Mouse (Mus musculus): ENCODE data around the gene Ifi27l2b. TPM values are rescaled to one million over a fixed set of nuclear protein-coding genes. Genes with fewer than 3 reads are reported as not detected.

The Ifi27l2b gene
- polyA plus RNA-seq, 1 experiment from 2014 or later, result not detected

DNA sequence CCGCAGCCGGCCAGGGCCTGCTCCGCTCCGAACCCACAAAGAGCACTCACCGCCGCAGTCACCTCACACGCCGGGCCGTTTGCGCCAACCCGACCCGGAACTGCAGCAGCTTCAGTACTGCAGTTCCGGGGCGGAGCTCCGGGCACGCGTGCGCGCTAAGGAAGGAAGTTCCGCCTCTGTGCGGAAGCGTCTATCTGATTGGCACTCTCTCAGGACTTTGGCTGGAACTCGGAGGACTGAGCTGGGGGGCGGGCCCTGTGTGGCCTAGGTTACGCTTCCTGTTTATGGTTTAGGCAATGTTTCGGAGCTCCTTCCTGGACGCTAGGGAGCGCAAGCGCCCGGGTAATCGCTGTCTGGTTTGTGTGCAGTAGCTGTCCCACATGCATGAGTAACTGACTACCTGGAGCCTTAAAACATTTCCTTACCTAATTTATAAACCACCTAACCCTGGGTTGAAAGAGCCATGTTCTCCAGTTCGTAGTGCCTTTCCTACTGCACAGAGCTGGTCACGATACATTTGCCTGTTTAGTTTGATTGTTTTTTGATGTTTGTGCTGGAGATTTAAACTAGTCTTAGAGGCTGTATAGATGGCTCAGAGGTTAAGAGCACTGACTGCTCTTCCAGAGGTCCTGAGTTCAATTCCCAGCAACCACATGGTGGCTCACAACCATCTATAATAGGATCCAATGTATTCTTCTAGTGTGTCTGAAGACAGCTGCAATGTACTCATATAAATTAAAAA, 31.1 kb downstream of the Ifi27l2b start, which contains the start of gene Ddx24:
TSS of gene Ddx24 (minus strand) at position 102 of the 742 bp plus-strand sequence.
- peaks cover 18% of the 10 kb centered on the region for H3K4me1 ChIP-seq (ENCODE audit: control insufficient read depth, insufficient read depth, low read length)
- WGBS, result 2% methylated on average over 33 of the region's 33 CpGs
- H3K9me3 ChIP-seq (replicated peaks; ENCODE audit: control insufficient read depth, low read length), result no peaks in the 10 kb centered on the region
- H3K27me3 ChIP-seq (replicated peaks; ENCODE audit: control insufficient read depth, insufficient read depth, low read length), result no peaks in the 10 kb centered on the region
- peak within 1 kb of the TSS; percentile 86 for H3K4me2 ChIP-seq (ENCODE audit: low read length)
- no peak within 1 kb of the TSS for H3K27ac ChIP-seq (ENCODE audit: low read depth, low read length)
- H3K9ac ChIP-seq (ENCODE audit: low read length), result peak within 1 kb of the TSS; percentile 81
- peak; percentile 100 for ATAC-seq
- peaks cover 17% of the 10 kb centered on the region for H3K36me3 ChIP-seq (ENCODE audit: control insufficient read depth, insufficient read depth, low read length)
- H3K4me3 ChIP-seq (ENCODE audit: low read depth, low read length), result peak within 1 kb of the TSS; percentile 79
- DNase-seq (ENCODE audit: low spot score), result peak; percentile 99

GRCm38 (mm10) chr12:103425016-103425728, 31.9 kb downstream of the Ifi27l2b start:
- Histone ChIP-seq H3K4me2 (ENCODE audit: low read length) (peak overlapping the region; percentile 86), H3K4me3 (ENCODE audit: low read depth, low read length) (peak overlapping the region; percentile 79), H3K9ac (ENCODE audit: low read length) (peak overlapping the region; percentile 81), H3K27ac (ENCODE audit: low read depth, low read length) (no peak overlapping the region), H3K4me1 (ENCODE audit: control insufficient read depth, insufficient read depth, low read length) (peaks cover 18% of the 10 kb centered on the region), H3K36me3 (ENCODE audit: control insufficient read depth, insufficient read depth, low read length) (peaks cover 17% of the 10 kb centered on the region), H3K9me3 (replicated peaks; ENCODE audit: control insufficient read depth, low read length) (no peaks in the 10 kb centered on the region), H3K27me3 (replicated peaks; ENCODE audit: control insufficient read depth, insufficient read depth, low read length) (no peaks in the 10 kb centered on the region)
- WGBS, result 10% methylated on average over 33 of the region's 33 CpGs
- DNase-seq (ENCODE audit: low spot score) (no peak), ATAC-seq (no peak)

DNA sequence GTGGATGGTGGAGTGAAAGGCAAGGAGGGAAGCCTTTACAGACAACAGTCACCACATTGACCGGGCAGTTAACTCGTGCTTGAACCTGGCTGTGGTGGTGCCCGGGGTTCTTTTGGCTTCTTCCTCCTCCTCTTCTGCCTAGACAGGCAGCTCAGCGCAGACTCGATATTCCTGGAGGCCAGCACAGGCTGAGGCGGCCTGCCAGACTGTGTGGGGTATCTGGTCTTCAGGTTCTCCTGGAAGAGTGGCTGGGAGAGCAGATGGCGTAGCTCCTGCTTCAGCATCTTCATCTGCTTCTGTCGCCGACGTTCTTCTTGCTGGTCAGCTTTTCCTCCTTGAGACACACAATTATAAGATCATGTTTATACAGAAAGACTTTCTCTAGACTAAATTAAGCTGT, 48.9 kb downstream of the Ifi27l2b start:
- Histone ChIP-seq H3K36me3 (ENCODE audit: control insufficient read depth, insufficient read depth, low read length) (peaks cover 92% of the 10 kb centered on the region), H3K9me3 (replicated peaks; ENCODE audit: control insufficient read depth, low read length) (no peaks in the 10 kb centered on the region), H3K9ac (ENCODE audit: low read length) (no peak overlapping the region), H3K27me3 (replicated peaks; ENCODE audit: control insufficient read depth, insufficient read depth, low read length) (no peaks in the 10 kb centered on the region), H3K4me3 (ENCODE audit: low read depth, low read length) (no peak overlapping the region), H3K27ac (ENCODE audit: low read depth, low read length) (no peak overlapping the region), H3K4me1 (ENCODE audit: control insufficient read depth, insufficient read depth, low read length) (no peaks in the 10 kb centered on the region), H3K4me2 (ENCODE audit: low read length) (no peak overlapping the region)
- ATAC-seq (no peak), DNase-seq (ENCODE audit: low spot score) (no peak)
- WGBS, result 97% methylated on average over 10 of the region's 10 CpGs

DNA sequence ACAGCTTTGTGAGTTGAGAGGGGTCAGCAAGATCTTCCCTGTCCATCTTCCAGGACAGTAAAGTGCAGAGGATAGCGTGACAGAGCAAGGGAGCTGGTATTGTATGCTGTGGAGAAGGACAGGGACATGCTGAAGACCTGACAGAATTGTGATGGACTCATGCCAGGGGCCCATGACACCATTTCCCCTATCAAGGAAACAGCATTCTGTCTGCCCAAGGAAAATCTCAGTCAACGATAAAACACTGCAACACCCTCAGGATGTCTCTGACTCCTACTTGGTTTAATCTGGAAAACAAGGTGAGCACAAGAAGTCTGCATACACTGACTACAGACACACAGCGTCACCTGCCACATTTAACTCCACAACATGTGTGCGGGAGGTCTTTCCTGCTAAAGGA, 49.3 kb downstream of the Ifi27l2b start, which contains the start of gene 9330161L09Rik:
TSS of gene 9330161L09Rik (minus strand) at position 101 of the 400 bp plus-strand sequence.
- no peaks in the 10 kb centered on the region for H3K4me1 ChIP-seq (ENCODE audit: control insufficient read depth, insufficient read depth, low read length)
- ATAC-seq (no peak), DNase-seq (ENCODE audit: low spot score) (no peak)
- no peak within 1 kb of the TSS for H3K4me3 ChIP-seq (ENCODE audit: low read depth, low read length)
- 93% methylated on average over 4 of the region's 4 CpGs for WGBS
- no peak within 1 kb of the TSS for H3K4me2 ChIP-seq (ENCODE audit: low read length)
- no peaks in the 10 kb centered on the region for H3K27me3 ChIP-seq (replicated peaks; ENCODE audit: control insufficient read depth, insufficient read depth, low read length)
- H3K9me3 ChIP-seq (replicated peaks; ENCODE audit: control insufficient read depth, low read length), result no peaks in the 10 kb centered on the region
- no peak within 1 kb of the TSS for H3K9ac ChIP-seq (ENCODE audit: low read length)
- H3K27ac ChIP-seq (ENCODE audit: low read depth, low read length), result no peak within 1 kb of the TSS
- H3K36me3 ChIP-seq (ENCODE audit: control insufficient read depth, insufficient read depth, low read length), result peaks cover 92% of the 10 kb centered on the region

GRCm38 (mm10) chr12:103404131-103404530, 52.9 kb downstream of the Ifi27l2b start:
- no peak overlapping the region for H3K9ac ChIP-seq (ENCODE audit: low read length)
- no peaks in the 10 kb centered on the region for H3K4me1 ChIP-seq (ENCODE audit: control insufficient read depth, insufficient read depth, low read length)
- ATAC-seq (no peak), DNase-seq (ENCODE audit: low spot score) (no peak)
- no peak overlapping the region for H3K27ac ChIP-seq (ENCODE audit: low read depth, low read length)
- H3K4me2 ChIP-seq (ENCODE audit: low read length), result no peak overlapping the region
- no peaks in the 10 kb centered on the region for H3K9me3 ChIP-seq (replicated peaks; ENCODE audit: control insufficient read depth, low read length)
- no peaks in the 10 kb centered on the region for H3K27me3 ChIP-seq (replicated peaks; ENCODE audit: control insufficient read depth, insufficient read depth, low read length)
- H3K36me3 ChIP-seq (ENCODE audit: control insufficient read depth, insufficient read depth, low read length), result peaks cover 61% of the 10 kb centered on the region
- 91% methylated on average over 18 of the region's 18 CpGs for WGBS
- H3K4me3 ChIP-seq (ENCODE audit: low read depth, low read length), result no peak overlapping the region

Other genes starting within 250 kb of the Ifi27l2b start
- gene Prima1, start 215.1 kb downstream of the Ifi27l2b start, polyA plus RNA-seq (2014; fragmentation: Nextera tagmentation; extraction: Ambion mirVana), result 0.33 TPM in 1 of 2 replicates, not detected in the other
- 5.2 and 5.5 TPM in 2 replicates for gene Fam181a, start 146.2 kb downstream of the Ifi27l2b start, polyA plus RNA-seq (2014; fragmentation: Nextera tagmentation; extraction: Ambion mirVana)
- gene Asb2, start 101.2 kb downstream of the Ifi27l2b start, polyA plus RNA-seq (2014; fragmentation: Nextera tagmentation; extraction: Ambion mirVana), result 0.69 and 1.0 TPM in 2 replicates
- 20.8 and 23.4 TPM in 2 replicates for gene Otub2, start 68.5 kb downstream of the Ifi27l2b start, polyA plus RNA-seq (2014; fragmentation: Nextera tagmentation; extraction: Ambion mirVana)
- gene 9330161L09Rik, start 49.4 kb downstream of the Ifi27l2b start, polyA plus RNA-seq (2014; fragmentation: Nextera tagmentation; extraction: Ambion mirVana), result 1.2 and 1.3 TPM in 2 replicates
- gene Ddx24, start 31.4 kb downstream of the Ifi27l2b start, polyA plus RNA-seq (2014; fragmentation: Nextera tagmentation; extraction: Ambion mirVana), result 103 and 110 TPM in 2 replicates
- 7.1 and 9.4 TPM in 2 replicates for gene Ifi27, start 23.0 kb downstream of the Ifi27l2b start, polyA plus RNA-seq (2014; fragmentation: Nextera tagmentation; extraction: Ambion mirVana)
- 3.3 and 4.9 TPM in 2 replicates for gene Ifi27l2a, start 13.5 kb downstream of the Ifi27l2b start, polyA plus RNA-seq (2014; fragmentation: Nextera tagmentation; extraction: Ambion mirVana)
- 2.2 TPM in 2 replicates for gene Ppp4r4, start 75.1 kb upstream of the Ifi27l2b start, polyA plus RNA-seq (2014; fragmentation: Nextera tagmentation; extraction: Ambion mirVana)
- gene Serpina10, start 174.2 kb upstream of the Ifi27l2b start, polyA plus RNA-seq (2014; fragmentation: Nextera tagmentation; extraction: Ambion mirVana), result 0.11 TPM in 1 of 2 replicates, not detected in the other
- not detected in 2 replicates for gene Serpina6, start 200.0 kb upstream of the Ifi27l2b start, polyA plus RNA-seq (2014; fragmentation: Nextera tagmentation; extraction: Ambion mirVana)
- not detected in 2 replicates for gene Serpina16, start 218.9 kb upstream of the Ifi27l2b start, polyA plus RNA-seq (2014; fragmentation: Nextera tagmentation; extraction: Ambion mirVana)
- not detected in 2 replicates for gene Serpina1f, start 238.3 kb upstream of the Ifi27l2b start, polyA plus RNA-seq (2014; fragmentation: Nextera tagmentation; extraction: Ambion mirVana)